10 mouse cellular contexts compared by ENCODE assay signal in the genomic region with DNA sequence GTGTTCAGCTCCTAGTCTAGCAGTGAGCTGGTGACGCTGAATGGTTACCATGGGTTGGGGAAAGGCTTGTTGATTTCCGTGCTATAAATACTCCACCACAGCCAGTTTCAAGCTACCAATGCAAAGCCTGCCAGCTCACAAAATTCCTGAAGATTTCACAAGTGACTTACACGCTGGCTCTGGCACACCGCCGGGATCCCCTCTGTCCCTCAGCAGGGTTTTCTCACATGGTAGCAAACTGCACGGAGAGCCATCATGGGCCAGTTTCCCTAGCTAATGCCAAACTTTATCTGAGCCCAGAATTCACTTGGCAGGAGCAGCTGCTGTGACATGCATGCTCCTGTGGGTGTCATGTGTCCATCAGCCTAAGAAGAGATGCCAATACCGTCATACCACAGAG. TPM values are rescaled to one million over a fixed set of nuclear protein-coding genes. Genes with fewer than 3 reads are reported as not detected.
A peak's percentile ranks its signal among the peaks of the same experiment; 100 is the strongest.
DNase-seq lines count a peak whose midpoint lies in the region; ATAC-seq and TF ChIP-seq lines count a peak whose summit lies in the region.
"Had no signal": no experiment of that assay in that cellular context is flagged by ENCODE, and none has a peak within 500 bp of the region (broad histone marks: within the 10 kb centered on the region; RNA-seq: fewer than 3 reads in every experiment).

No protein-coding gene starts in this region.

- H3K27ac ChIP-seq in midbrain, postnatal 0 days (ENCODE audit: low read depth, low read length): no peak overlapping the region
- no peak overlapping the region for H3K27ac ChIP-seq in midbrain, embryonic 15.5 days
- H3K27ac ChIP-seq: forebrain, embryonic 10.5 days; lung, embryonic 15.5 days had no signal

- no peak overlapping the region for H3K4me3 ChIP-seq in midbrain, postnatal 0 days (ENCODE audit: low read depth, low read length)
- no peak overlapping the region for H3K4me3 ChIP-seq in midbrain, embryonic 15.5 days
- H3K4me3 ChIP-seq: forebrain, embryonic 10.5 days; lung, embryonic 15.5 days had no signal

- no peaks in the 10 kb centered on the region for H3K27me3 ChIP-seq in midbrain, postnatal 0 days (ENCODE audit: insufficient read depth, low read length)
- no peaks in the 10 kb centered on the region for H3K27me3 ChIP-seq in midbrain, embryonic 15.5 days (replicated peaks)
- H3K27me3 ChIP-seq: lung, embryonic 15.5 days had no signal

- H3K9ac ChIP-seq in midbrain, postnatal 0 days (replicated peaks; ENCODE audit: low read length, poor library complexity, severe bottlenecking): no peak overlapping the region
- no peak overlapping the region for H3K9ac ChIP-seq in midbrain, embryonic 15.5 days
- H3K9ac ChIP-seq: lung, embryonic 15.5 days had no signal

- H3K36me3 ChIP-seq in midbrain, postnatal 0 days (ENCODE audit: insufficient read depth, low read length): no peaks in the 10 kb centered on the region
- H3K36me3 ChIP-seq in midbrain, embryonic 15.5 days (replicated peaks): no peaks in the 10 kb centered on the region
- H3K36me3 ChIP-seq: forebrain, embryonic 10.5 days; lung, embryonic 15.5 days had no signal

- WGBS in midbrain, postnatal 0 days: 72% methylated on average over 7 of the region's 7 CpGs
- 76% methylated on average over 7 of the region's 7 CpGs for WGBS in midbrain, embryonic 15.5 days

- H3K4me1 ChIP-seq in midbrain, postnatal 0 days (ENCODE audit: insufficient read depth, low read length): no peaks in the 10 kb centered on the region
- H3K4me1 ChIP-seq in midbrain, embryonic 15.5 days: no peaks in the 10 kb centered on the region
- H3K4me1 ChIP-seq: lung, embryonic 15.5 days had no signal

- ATAC-seq in midbrain, postnatal 0 days (ENCODE audit: low FRiP score): no peak
- ATAC-seq in midbrain, embryonic 15.5 days (replicated peaks): no peak
- no peak for ATAC-seq in activated CD4-positive, CD25-positive, alpha-beta regulatory T cell, adult 4 months

- peak; percentile 63 for DNase-seq in midbrain, postnatal 0 days (ENCODE audit: low spot score)
- DNase-seq in gastrocnemius, postnatal 4 days (ENCODE audit: low spot score in 2 of 2): peak; percentile 18 to 68
- DNase-seq in layer of hippocampus, postnatal 14 days (ENCODE audit: low spot score in 2 of 2): peak; percentile 19 to 24
- peak; percentile 67 for DNase-seq in skeletal muscle tissue, adult 2 months (ENCODE audit: low read depth, low spot score)
- DNase-seq in retina, postnatal 1 day: no peak

- H3K9me3 ChIP-seq in midbrain, postnatal 0 days (ENCODE audit: low read length): no peaks in the 10 kb centered on the region
- no peaks in the 10 kb centered on the region for H3K9me3 ChIP-seq in midbrain, embryonic 15.5 days
- H3K9me3 ChIP-seq: forebrain, embryonic 10.5 days; lung, embryonic 15.5 days had no signal

- H3K4me2 ChIP-seq in midbrain, postnatal 0 days (ENCODE audit: low read depth, low read length, poor library complexity, severe bottlenecking): no peak overlapping the region
- H3K4me2 ChIP-seq in midbrain, embryonic 15.5 days: no peak overlapping the region
- H3K4me2 ChIP-seq: lung, embryonic 15.5 days had no signal

- TF ChIP-seq CTCF in midbrain, postnatal 0 days (IDR thresholded peaks at IDR 0.05): no peak

RNA-seq across cellular contexts. Expression of a gene that starts 36.4 kb away (rescaled TPM):
- total RNA-seq in midbrain, postnatal 0 days (2014; rRNA removed): 0.05 TPM in 1 of 2 replicates, not detected in the other
- polyA plus RNA-seq in midbrain, postnatal 0 days (2015; fragmentation: Nextera tagmentation; extraction: Ambion mirVana): 0.16 TPM in 1 of 2 replicates, not detected in the other
- 0.04 TPM in 1 of 2 replicates, not detected in the other for polyA plus RNA-seq in midbrain, embryonic 15.5 days (2015; fragmentation: Nextera tagmentation; extraction: Ambion mirVana)
- under 1 TPM; 0.54 to 0.74 TPM for total RNA-seq in gastrocnemius, postnatal 4 days (2021)
- total RNA-seq in layer of hippocampus, postnatal 14 days (2021): under 1 TPM in 1 of 2 experiments, not detected in 1; 0.21 TPM
- polyA plus RNA-seq in activated CD4-positive, CD25-positive, alpha-beta regulatory T cell, adult 4 months (2017; shearing (Covaris generic)): 100 to 1,000 TPM in 1 of 2 experiments, 10 to 100 TPM in 1; 95.8 to 124 TPM

RNA-seq across cellular contexts. Expression of a gene that starts 41.5 kb away (rescaled TPM):
- total RNA-seq in midbrain, postnatal 0 days (2014; rRNA removed): 0.24 TPM in 1 of 2 replicates, not detected in the other
- polyA plus RNA-seq in midbrain, postnatal 0 days (2015; fragmentation: Nextera tagmentation; extraction: Ambion mirVana): 0.36 and 0.39 TPM in 2 replicates
- polyA plus RNA-seq in midbrain, embryonic 15.5 days (2015; fragmentation: Nextera tagmentation; extraction: Ambion mirVana): 0.14 TPM in 1 of 2 replicates, not detected in the other
- not detected for total RNA-seq in gastrocnemius, postnatal 4 days (2021)
- total RNA-seq in layer of hippocampus, postnatal 14 days (2021): under 1 TPM in 1 of 2 experiments, not detected in 1; 0.31 TPM
- 1 to 10 TPM; 4.2 to 7.1 TPM for polyA plus RNA-seq in activated CD4-positive, CD25-positive, alpha-beta regulatory T cell, adult 4 months (2017; shearing (Covaris generic))
- polyA plus RNA-seq: small intestine, adult 2 months had no signal
